Mouse (Mus musculus) liver, postnatal 0 days (tissue): ENCODE measurements around the gene Atp1b1.

ENCODE experiments used
- CTCF ChIP-seq: sonication (generic); IDR thresholded peaks from 2 replicates; pipeline ENCODE4 v1.5.1; 2016; ENCODE audit warnings: antibody characterized with exemption, low read depth
- EP300 ChIP-seq: IDR thresholded peaks from 2 replicates; pipeline ENCODE4 v1.6.1; 2016; ENCODE audit warnings: antibody characterized with exemption, low read depth, mild to moderate bottlenecking

DNA sequence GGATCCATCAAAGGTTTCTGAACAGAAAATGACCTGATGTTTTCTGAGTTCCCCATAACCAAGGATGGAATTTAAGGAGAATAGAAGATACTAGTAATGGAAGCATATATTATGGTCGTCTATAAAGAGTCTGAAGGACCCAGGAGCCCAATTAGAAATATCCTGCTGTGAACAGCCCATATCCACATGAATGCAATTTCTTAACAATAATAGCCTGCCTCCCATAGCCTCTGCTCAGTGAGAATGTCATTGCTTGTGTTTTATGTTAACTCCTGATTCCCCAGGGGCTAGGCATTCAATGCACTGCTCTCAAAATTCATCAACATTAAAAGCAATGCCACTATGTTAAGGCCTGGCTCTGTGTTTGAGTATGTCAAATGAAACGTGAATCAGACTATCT lies 49.5 kb downstream of the Atp1b1 start:
- TF ChIP-seq CTCF: no peak
- TF ChIP-seq EP300: no peak
